Mouse (Mus musculus) adrenal gland, postnatal 10 days (tissue): ENCODE measurements around the gene Srebf1. TPM values are rescaled to one million over a fixed set of nuclear protein-coding genes. Genes with fewer than 3 reads are reported as not detected.

Experiments used
- DNase-seq: peaks from one replicate; pipeline ENCODE4 v3.0.0; 2021; ENCODE audit warnings: mixed read lengths
- total RNA-seq, 2 experiments: library from RNA; stranded (reverse); gene quantifications; 2 replicates each; pipeline ENCODE4 v1.2.3; 2021

Srebf1 gene
- total RNA-seq, 2 experiments from 2014 or later, result 126 to 185 TPM

GRCm38 (mm10) chr11:60235351-60235750 is 13.0 kb upstream of the Srebf1 start:
- no peak for DNase-seq

DNA sequence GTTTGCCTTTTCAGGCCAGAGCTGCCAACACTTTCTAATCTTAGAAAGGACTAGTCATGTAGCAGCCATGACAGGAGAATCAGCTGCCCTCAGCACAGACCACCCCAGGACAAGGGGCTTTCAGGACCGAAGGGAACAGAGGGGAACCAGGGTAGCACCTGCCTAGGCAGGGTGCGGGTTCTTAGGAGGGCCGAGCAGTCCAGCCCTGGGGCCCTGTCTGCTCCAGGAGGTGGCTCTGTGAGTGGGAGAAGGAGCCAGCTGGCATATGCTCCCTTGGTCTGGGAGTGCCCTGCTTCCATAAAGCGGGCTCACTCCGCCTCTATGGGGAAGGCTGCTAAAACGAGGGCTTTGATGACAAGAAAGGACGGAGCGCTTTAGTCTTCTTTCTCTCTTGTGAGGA is 10.9 kb upstream of the Srebf1 start:
- DNase-seq, result peak; percentile 65

DNA sequence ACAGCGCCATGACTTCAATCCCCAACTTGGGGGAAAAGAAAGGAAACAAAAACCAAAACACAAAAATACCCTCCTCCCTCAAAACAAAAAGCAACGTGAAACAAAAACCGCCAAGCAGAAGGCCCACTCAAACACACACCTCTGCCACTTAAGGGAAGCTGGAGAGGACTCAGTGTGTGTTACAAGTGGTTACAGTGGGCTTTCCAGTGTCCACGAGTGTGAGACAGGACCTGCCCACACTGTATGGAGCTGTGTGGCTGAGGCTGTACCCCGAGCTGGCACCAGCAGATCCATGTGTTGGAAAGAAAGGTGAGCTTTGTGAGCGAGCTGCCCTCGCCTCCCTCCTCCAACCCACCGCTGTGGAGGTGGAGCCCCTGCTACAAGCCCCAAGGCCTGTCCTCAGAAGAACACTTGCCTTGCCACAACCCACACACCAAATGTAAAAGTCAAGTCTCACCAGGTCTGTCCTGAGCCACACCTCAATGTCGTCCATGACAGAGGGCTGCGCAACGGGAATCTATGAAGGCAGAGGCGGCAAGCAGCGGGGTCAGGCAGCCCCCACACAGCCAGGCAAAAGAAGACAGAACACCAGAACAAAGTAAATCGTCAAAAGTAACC is 10.2 kb upstream of the Srebf1 start:
- no peak for DNase-seq

DNA sequence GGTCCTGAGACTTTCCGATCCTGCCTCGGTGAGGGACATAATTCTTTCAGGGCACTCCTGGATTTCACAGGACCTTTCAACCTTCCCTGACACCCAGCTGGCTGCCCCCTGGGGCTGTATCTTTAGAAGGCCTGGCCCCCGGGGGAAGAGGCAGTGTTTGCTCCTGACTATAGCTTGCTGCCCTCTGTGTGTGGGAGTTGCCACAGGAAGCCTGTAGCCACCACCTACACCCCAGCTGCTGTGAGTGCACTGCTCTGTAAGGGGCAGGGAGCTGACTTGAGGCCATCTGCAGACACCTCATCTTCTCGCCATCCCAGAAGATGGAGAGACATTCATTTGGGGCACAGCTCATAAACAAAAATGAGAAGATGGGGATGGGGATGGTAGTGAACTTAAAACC is 9.6 kb upstream of the Srebf1 start:
- no peak for DNase-seq

- peak; percentile 38 for DNase-seq
Measured at GRCm38 (mm10) chr11:60231326-60231725, 8.9 kb upstream of the Srebf1 start.

GRCm38 (mm10) chr11:60230512-60230911 is 8.1 kb upstream of the Srebf1 start:
- no peak for DNase-seq

GRCm38 (mm10) chr11:60229821-60230220 is 7.4 kb upstream of the Srebf1 start:
- no peak for DNase-seq

- DNase-seq, result no peak
Measured at GRCm38 (mm10) chr11:60228525-60228924, 6.1 kb upstream of the Srebf1 start.

- peak; percentile 72 for DNase-seq
Measured at GRCm38 (mm10) chr11:60225874-60226273, 3.5 kb upstream of the Srebf1 start.

DNA sequence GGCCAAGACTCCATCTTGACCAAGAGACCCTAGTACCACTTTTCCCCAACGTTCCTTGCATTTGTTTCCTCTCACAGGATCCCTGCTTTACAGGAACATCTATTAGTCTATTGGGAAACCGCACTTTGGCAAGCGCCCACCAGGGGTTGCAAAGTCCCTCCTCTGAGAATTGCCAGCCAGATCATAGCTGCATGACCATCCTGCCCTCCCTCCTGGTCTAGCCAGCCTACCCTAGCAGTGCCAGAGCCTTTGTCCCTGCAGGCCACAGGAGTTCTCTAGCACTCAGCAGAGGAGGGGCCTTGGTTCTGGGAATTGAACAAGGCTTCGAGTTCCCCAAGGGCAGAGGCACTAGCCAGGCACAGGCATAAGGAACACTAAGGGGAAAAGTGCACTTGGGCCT is 2.3 kb upstream of the Srebf1 start:
- peak; percentile 86 for DNase-seq

DNA sequence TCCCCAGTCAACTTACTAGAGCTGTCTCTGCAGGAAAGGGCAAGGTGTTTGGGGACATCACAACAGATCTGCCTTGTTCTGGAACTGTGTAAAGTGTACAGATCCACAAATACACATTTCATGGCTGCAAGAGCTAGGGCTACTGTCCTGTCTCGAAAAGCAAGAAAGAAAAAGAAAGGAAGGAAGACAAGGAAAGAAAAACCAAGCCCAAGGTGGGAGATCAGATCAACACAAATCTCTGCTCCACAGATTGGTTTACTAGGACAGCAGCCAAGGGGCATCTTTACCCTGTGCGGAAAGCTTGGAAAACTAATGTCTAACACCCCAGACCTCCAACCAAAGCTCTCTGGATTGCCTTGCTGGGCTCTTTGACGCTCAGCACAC is 304 bp downstream of the Srebf1 start:
- no peak for DNase-seq

DNA sequence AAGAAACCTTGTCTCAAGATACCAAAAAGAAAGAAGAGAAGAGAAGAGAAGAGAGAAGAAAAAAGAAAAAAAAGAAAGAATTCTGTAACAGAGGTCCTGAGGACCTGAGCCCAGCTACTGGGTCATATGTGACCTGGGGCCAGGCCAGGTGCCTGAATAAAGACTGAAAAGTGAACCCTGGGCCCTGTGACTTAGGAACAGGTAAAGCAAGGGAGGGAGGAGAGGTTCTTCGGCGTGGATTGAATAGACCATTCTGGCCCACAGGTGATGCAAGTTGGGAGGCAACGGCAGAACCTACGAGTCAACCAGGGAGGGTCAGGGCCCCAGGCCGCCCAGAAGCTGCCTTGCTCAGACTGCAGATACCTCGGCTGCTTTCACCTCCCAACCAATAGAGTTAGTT is 956 bp downstream of the Srebf1 start:
- no peak for DNase-seq

DNA sequence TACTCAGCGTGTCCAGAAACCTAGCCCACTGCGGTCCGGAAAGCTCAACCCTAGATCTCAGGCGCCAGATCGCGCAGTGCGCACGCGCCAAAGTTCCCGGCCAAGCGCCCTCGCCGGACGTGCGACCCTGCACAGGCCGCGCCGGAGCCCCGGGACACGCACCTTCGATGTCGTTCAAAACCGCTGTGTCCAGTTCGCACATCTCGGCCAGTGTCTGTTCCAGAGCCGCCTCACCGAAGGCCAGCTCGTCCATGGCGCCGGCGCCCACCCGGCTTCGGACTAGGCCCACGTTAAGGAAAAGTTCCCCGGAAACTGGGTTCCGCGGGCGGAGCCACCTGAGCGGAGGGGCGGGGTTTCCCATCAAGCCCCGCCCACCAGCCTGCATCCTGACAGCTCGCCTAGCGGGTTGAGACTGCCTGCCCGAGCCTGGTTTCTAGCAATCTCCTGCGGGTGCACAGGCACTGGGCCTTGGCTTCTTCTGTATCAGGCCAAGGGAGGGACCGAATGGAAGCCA is 2.0 kb downstream of the Srebf1 start:
- DNase-seq, result peak; percentile 96

- no peak for DNase-seq
Measured at GRCm38 (mm10) chr11:60219609-60220008, 2.8 kb downstream of the Srebf1 start.

- DNase-seq, result no peak
Measured at GRCm38 (mm10) chr11:60217467-60217866, 4.9 kb downstream of the Srebf1 start.

DNA sequence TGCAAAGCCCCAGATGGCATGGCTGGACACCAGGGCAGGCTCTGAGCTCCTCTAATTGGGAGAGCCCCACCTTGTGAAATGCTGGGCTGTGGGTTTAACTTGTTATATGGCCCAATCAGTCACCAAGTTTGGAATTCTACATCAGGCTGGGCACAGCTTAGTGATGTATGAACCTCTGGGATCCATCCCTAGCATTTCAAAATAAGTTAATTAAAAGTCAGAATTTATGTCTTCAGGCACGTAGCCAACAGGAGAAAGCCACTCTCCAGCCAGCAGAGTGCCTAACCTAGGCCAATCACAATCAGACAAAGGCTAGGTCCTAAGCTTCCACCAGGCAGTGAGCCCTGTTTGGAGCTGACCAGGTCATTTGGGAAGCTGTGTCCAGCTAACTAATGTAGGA is 5.7 kb downstream of the Srebf1 start:
- no peak for DNase-seq

DNA sequence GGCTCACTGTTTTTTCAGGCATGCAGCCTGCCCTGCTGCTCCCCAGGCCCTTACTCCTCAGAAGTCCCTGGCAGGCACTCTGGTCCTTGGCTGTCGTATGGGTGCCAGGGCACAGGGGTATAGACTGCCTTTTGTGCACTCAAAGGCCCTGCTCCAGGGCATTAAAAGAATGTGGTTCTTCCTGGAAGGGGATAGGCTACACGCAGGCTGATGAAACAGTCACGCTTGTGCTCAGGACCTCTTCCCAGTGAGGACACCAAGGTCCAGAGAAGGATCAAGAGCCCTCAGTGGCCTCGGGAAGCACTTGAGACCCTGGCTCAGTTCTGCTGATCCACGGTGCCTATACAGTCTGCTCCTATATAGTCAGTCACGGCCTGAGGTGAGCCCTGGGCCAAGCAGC is 9.1 kb downstream of the Srebf1 start:
- no peak for DNase-seq

DNA sequence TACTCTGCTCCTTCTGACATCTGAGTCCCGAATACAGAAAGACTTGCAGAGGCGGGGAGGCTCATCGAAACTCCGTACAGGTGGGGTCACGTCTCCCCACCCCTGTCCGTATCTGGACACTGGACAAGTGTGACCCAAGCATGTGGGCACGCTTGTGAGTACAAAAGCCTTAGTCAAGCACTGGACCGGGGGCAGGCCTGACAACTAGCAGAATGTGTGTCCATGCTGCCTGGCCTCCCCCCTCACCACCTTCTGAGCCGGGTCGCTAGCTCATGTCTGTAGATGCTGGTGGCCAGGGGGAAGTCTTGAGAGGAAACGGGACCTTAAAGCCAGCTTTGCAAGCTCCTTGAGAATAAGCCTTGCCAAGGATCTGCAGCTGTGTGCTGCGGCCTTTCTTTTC is 10.6 kb downstream of the Srebf1 start:
- DNase-seq, result no peak

- DNase-seq, result no peak
Measured at GRCm38 (mm10) chr11:60211152-60211551, 11.2 kb downstream of the Srebf1 start.

- DNase-seq, result peak; percentile 98
Measured at GRCm38 (mm10) chr11:60210305-60210724, 12.1 kb downstream of the Srebf1 start.

DNA sequence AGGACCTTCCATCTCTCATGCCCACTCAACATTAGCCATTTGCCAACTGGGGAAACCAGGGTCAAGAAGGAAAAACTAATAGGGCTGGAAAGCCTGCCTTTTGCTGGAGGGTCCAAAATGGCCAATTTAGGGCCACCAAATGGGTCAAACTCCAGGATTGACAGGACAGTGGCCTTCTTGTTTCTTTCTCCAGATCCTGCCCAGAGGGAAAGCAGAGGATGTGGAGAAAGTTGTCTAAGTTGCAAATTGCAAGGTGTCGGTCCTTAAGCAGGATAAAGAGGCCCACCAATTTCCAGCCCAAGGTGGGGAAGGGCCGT is 12.5 kb downstream of the Srebf1 start:
- DNase-seq, result no peak

- peak; percentile 91 for DNase-seq
Measured at GRCm38 (mm10) chr11:60209217-60209932, 13.0 kb downstream of the Srebf1 start.

- DNase-seq, result no peak
Measured at GRCm38 (mm10) chr11:60208712-60209111, 13.7 kb downstream of the Srebf1 start.

GRCm38 (mm10) chr11:60208201-60208600 is 14.2 kb downstream of the Srebf1 start:
- no peak for DNase-seq
